Mouse (Mus musculus) testis, postnatal 10 days (tissue): ENCODE measurements around the gene Plekha6.
A peak's percentile ranks its signal among the peaks of the same experiment; 100 is the strongest.

Experiments used
- DNase-seq: peaks from one replicate; pipeline ENCODE4 v3.0.0; 2021; ENCODE audit warnings: low spot score

The Plekha6 gene

DNA sequence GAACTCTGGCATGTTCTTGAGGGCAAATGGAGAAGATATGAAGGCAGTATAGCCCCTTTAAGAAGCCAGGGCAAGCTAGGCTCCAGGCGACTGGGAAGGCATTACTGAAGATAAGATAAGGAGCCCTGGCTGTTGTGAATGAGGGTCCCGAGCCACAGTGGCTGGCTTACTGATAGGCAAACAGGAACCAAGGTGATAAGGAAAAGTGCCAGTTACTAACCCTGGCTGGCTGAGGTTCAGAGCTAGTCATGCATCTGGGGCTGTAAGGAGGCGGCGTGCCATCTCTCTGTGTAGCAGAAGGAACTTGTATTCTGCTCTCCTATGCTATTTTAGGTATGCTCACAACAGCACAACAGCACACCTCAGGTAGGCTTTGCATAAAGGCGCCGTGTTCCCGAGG, 80.7 kb downstream of the Plekha6 start:
- no peak for DNase-seq

DNA sequence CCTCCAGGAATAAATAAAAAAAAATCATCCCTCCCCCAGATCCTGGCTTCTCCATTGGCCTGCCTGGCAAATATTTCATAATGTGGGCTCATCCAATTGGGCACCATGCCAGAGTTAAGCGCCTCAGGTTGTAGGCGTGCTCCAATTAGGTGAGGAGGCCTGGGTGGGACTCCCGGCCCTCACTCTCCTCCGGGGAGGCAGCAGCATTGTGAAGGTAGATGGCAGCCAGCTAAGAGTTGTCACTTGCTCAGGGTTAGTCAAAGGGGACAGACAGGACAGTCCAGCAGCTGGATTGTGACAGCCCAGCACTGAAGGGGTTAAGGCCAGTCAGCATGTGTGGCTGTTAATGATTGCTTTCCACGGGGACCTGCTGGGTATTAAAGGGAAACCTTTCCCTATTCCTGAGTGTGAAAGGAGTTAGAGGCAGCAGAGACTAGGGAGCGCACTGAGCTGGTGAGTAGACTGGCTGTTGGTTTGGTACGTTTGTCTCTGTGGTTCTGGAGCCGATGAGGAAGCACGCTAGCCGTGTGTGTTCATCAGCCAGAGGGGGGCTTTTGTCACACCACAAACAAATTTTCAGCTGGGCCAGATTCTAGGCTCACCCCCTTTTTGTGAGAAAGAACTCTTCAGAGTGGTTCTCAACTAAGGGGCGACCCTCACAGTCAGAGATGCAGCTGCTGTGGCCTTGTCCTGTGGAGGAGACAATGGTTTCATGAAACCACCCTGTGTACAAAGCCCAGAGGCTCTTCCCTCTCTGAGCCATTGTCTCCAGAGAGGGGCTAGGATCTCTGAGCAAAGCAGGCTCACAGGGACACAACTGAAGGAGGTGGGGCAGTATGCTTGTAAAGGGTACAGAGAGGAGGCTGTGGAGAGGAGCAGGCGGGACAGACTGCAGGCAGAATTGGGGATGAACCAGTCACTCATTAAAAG, 81.9 kb downstream of the Plekha6 start:
- peak; percentile 47 for DNase-seq

DNA sequence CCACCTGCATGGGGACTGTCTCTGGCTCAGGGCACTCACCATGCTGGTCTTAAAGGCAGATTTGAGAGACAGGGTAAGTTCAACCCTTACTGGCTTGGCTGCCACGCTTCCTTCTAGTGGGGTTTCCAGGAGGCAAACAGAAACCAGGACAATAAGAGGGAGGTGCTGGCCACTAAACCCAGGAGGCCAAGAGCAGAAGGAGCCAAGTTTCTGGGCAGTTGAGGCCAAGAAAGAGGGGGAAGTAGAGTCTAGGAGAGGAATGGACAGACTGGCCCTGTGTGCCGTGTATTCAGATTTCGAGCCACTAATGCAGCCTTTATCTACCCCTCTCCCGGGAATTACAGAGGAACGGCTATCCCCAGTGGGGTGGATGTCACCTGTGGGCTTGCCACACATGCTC, 83.2 kb downstream of the Plekha6 start:
- no peak for DNase-seq

DNA sequence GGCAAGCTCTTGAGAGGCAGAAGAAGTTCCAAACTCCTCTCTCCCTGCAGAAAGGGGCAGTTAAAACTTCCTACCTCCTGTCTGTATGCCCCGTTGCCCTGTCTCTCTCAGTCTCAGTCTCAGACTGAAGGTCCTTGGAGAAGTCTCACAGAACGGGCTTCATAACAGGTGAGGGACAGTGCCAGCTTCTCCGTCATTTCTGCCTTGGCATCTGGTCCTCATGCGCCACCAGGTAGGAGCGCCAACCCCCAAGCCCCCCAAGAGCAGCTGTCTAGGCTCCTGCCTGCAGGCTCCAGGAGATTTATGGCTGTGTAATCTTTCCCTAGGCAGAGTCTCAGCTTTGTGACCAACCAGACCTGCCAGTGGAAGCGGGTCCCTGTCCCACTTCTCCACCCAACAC, 86.8 kb downstream of the Plekha6 start:
- DNase-seq, result no peak

DNA sequence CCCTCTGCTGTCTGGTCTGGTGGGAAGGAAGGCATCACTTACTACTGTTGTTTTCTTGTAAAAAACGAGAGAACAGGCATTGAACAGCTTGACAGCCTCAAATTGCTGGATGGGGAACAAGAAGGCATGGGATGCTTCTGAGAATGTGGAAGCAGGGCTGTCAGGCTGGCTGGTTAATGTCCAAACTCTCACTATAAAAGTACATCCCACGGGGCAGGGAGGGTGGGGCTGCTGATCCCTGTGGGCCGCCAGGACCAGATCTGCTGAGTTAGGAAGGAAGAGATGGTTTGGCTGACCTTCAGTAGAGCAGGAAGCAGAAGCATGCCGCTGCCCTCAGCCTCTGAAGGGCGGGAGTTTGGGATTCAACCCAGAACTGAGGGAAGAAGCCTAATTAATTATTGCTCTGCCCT, 87.6 kb downstream of the Plekha6 start:
- peak; percentile 44 for DNase-seq

DNA sequence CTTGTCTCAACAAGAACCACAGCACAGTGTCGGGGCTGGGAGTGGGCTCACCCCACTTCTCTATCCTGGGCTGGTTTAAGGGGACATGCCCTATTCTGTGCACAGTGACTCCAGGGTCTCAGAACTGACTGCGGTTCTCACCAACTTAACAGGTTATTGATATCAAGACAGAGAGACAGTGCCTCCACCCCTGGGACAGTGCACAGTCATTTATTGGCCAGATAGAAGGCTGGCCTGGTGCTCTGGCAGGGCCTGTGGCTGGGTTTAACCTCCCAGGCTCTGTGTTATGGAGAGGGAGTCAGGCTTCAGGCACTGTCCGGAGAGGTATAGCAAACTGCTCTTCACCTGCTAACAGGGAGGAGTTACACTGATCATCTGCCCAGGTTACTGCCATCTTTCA, 88.2 kb downstream of the Plekha6 start:
- DNase-seq, result no peak

DNA sequence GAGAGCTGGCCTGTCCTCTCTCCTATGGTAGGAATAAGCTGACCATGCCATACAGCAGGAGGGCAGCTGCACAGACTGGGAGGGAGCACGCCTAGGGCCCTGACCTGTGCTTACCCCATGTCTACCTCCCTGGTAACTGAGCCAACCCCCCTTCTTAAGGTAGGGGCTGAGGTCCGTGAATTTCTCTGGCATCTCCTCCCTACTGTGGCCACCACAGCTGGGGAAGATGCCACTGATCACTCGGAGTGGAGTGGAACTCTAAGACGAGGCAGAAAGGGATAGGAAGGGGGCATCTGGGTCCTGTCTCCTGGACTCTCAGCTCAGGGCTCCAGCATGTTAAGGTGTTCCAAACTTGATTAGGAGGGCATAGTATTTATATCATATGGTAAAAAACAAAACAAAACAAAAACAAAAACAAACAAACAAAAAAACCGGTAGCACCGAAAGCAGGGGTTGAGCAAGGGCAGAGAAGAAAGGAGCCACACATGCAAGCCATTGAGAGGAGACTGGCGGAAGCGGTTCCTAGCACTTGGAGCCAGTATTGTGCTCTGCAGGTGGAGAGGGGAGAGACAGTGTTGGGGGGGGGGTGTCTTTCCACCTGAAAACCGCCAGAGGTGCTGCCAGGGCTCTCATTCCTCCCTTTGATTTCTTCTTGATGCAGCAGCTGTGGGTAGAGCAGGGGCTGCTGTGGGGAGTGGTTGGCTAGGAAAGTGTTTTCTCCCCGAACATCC, 89.0 kb downstream of the Plekha6 start:
- DNase-seq, result no peak

DNA sequence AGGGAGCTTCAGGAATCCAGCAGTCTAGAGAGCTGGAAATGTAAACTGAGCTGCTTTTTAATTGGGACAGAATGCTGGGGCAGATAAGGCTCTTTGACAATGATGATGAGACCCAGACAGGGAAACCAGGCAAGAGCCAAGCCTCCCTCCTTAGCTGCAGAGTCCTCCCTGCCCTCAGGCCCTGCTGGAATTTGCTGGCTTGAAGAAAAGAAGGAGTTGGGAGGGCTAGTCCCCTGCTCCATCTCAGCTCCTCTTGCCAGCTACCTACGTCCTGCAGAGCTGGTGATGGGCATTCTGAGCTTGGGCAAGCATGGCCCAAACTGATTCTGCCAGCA, 89.5 kb downstream of the Plekha6 start:
- no peak for DNase-seq

DNA sequence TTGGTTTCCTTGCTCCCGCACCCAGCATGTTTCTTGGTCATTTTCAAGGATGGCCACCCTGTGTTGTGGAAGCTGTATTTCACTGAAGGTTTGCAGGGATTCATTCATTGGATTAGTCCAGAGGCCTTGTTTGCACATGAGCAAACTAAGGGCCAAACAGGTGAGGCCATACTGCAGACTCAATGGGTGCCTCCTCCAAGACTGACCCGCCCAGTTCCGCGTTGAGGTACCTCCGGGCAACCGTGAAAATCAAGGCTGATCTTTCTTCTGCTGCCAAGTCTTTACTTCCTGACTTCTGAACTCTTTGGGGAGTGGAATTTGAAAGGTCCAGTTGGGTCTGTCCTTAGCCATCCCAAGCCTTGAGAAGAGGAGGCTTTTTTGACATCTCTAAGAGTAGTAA, 90.2 kb downstream of the Plekha6 start:
- DNase-seq, result no peak

DNA sequence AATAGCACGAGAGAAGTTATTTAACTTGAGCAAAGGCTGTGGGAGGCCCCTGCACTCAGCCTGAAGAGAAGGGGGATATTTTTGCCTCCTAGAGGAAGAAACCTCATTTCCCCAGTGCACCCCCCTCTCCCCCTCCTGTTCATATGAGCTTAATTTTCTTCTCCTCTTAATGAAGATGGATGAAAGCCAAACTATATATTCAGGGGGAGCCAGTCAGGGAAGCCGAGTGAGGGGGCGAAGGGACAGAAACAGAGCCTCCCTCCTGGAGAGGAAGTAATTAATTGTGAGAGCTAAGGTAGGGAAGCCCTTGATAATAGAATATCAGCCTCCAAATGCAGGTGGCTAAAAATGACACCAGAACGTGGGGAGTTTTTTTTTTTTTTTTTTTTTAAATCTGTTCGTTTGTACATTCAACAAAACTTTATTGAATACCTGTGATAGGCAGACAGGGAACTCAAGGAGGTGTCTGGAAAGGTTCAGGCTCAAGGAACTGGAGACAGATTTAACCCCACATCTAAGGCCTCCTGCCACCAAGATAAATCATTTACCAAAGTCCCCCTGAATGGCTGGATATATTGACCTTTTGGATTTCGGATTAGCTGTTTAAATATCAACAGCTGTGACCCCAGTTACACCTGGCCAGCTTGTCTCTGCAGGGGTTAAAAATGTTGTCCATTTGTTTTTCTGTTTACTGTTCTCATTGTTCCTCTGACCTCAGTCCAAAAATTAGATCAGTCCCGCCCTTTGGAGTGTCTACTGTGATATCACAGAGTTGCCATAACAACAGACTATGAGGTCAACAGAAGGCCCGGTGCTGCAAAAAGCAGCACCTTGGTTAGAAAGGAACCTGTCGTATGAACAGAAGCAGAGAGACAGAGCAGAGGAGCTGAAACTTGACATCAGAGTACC, 91.1 kb downstream of the Plekha6 start:
- DNase-seq, result no peak

DNA sequence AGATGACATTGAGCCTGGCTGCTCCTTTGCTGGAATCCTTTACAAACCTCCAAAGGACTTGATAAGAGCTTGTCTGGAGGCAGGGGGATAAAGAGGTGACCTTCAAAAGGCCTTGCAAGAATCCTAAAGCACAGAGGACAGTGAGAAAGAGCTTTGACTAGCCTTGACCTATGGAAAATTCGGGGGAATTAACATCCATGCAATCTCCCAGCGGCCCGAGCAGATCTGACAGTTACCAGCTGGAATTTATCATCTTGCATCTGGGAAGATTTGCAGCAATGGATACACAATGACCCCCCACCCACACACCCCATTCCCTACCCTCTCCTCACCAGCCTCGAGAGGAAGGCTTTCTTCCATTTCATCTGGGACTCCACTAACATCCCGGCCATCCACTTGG, 91.8 kb downstream of the Plekha6 start:
- DNase-seq, result no peak

DNA sequence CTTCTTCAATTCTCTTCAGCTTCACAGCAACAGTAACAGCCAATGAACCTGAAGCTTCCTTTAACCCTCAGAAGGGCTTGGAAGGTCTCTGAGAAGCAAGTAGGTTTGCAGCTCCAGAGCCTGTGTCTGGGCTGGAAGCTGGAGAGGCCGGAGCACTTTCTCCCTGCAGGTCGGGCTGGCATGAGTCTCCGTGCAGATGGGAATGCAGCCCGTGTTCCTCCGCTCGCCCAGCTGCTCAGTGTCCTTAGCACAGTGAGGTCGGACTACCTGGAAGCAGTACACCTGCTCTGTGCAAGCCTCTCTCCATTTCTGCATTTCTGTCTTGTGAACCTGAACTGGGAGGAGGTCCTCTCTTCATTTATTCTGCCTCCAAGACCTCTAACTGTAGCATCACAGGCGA, 92.3 kb downstream of the Plekha6 start:
- no peak for DNase-seq

DNA sequence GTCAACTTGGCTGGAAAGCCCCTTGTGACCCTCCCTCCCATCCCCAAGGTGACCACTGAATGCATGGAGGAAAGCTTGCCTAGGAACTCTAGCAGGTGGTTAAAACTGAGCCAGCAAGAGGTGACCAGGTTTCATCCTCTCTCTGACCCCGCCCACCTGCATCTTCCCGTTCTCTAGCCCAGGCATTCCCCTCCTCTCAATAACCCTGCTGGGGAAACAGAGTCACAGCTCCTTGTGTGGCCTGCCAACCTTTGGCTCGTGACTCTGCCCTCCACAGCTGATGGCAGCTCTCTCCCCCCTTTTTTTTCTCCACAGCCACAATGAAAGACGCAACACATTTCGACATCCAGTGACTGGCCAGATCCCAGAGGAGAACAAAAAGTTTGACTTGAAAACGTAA, 94.7 kb downstream of the Plekha6 start:
- no peak for DNase-seq

DNA sequence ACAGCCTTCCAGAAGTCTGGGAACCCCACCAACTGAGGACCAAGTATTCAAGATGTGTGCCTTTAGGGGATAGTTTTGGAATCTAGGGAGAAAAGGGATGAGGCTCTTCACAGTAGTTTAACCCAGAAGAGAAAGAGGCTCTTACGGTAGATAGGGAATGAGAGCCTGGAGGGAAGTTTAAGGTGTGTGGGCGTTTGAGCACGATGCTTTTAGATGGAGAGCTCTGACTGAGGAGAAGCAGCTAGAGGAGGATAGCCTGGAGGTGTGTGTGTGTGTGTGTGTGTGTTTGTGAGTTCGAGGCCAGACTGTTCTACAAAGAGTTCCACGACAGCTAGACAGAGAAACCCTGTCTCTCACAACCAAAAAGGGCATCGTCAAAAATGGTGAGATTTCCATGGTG, 98.6 kb downstream of the Plekha6 start:
- no peak for DNase-seq

DNA sequence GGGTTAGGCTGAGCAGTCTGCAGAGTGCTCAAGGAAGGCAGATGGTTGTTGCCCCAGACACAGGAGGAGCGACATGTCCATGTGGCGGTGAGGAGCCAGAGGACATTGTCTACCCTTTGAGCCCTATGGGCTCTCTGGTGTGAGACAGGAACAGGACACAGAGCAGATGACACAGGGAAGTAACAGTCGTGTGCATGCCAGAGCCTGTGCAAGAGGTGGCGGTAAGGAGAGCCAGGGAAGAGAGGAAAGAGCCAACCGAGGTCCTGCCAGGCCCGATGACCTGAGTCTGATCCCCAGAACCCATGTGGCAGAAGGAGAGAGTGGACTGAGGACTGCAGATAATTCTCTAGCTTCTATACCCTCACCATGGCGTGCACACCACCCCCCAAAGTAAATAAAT, 99.1 kb downstream of the Plekha6 start:
- no peak for DNase-seq

DNA sequence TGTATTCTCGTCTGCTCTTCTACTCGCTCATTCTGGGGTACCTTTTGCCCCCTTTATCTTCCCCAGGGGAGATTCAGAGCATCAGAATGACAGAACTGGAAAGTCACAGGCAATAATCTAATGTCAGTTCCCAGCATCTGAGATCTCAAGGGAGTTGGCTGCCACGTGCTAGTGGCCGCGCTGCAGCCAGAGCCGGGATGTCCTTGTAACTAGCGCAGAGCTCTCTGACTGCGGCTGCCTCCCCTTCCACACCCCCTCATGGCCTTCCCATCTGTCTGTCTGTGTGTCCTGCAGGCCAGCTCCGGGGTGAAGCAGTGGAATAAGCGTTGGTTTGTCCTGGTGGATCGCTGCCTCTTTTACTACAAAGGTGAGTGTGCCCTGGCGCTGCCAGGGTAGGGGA, 100.4 kb downstream of the Plekha6 start:
- no peak for DNase-seq

DNA sequence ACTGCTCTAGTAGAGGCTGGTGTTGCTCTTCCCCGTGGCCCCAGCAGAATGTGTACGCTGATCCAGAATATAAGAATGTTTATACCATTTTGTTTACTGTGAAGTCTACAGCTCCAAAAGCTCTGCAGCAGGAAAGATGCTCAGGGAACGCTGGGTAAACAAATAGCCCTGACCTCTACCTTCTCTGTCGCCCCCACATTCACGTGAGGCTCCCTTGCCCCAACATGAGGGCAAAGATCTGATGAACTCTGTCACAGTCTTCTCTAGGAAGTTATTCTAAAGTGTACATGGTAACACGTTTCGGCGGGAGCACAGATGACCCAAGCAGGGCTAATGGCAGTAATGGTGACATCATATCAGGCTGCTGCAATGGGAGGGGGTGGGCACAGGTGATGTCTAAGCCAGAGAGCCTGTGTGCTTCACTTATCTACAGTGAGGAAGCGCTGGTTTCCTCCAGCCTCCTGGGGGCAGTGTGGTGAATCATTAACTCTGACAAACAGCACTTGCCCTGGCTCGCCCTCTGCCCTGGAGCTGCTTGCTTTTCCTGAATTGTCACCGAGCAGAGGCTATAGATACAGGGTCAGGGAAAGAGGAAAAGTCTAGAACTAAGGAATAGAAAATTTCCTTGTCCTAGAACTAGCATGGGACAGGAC, 101.2 kb downstream of the Plekha6 start:
- no peak for DNase-seq

DNA sequence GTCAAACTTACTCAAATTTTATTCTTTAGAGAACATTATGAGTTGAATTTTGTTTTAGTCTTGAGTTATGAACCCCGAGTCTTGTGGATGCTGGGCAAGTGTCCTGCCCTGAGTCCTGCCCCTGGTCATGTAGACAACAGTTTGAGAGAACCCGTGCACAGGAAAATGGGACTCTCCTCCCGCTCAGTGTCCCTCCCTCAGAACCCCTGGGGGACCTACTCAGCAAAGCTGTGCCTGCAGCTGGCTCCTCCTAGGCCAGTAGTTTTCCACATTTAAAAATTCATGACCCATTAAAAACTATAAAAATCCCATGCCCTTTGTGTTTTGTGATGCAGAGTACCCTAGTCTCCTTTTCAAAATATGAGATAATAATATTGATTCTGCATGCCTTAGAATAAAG, 103.1 kb downstream of the Plekha6 start:
- no peak for DNase-seq

DNA sequence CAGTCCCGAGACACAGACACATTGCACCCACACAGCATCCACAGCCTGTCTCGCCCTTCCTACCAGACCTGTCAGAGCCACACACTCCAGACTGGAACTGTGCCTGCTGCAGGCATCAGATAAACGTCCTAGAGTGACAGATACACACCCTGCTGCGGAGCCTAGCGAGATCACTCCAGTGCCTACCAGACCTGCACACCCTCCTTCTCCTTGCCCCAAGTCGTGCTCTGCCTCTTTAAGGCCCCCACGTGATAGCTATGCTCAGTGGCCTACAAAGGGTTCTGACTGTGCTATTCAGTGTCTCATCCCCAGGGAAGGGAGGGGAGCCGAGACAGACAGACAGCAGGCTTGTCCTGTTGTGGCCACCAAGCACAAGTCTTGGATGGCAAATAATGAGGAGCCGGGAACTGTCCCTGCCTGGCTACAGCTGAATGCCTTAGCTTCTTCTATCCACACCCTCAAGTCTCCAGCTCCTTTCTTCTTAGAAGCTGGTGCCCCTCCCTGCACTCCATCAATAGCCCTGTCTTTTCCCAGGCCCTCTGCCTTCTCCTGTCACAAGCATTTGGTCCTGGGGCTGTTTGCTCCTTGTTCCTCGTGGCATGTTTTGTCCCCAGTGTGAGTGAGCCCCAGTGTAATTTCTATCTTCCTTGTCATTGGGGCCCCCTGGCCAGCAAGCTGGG, 103.9 kb downstream of the Plekha6 start:
- DNase-seq, result no peak

DNA sequence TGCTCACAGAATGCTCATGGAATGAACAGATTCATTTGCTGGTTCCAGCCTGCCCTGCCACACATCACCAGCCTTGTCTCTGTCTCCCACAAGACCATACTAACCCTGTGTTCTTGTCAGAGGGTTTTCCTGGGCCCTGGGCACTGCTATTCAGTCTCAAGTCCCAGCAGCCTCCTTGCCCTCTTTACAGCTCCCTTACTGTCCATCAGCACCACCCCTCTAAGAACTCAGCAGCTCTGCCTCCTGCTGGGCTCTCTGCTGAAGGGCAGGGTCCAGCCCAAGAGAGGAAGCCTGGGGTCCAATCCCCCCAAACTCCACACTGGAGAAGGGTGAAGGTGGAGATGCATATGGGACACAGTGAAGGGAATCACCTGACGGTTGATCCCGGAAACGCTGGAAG, 104.5 kb downstream of the Plekha6 start:
- no peak for DNase-seq

DNA sequence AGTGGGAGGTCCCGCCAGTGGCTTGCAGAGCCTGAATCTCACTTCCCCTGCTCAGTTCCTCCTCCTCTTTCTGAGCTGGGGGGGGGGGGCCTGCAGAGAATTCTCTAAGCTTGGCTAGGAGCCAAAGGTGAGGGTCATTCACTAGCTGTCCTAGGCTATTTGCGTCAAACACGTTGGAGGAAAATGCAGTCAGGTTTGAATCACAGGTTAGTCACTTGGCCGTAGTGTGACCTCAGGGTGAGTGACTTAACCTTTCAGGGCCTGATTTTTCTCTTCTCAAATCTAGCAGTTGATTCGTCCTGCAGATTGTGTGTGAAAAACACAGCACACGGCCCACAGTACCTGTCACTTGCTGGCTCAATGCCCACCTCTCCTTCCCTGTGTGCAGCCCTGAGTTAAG, 106.3 kb downstream of the Plekha6 start:
- DNase-seq, result no peak
